Mouse (Mus musculus) intestine, postnatal 0 days (tissue): ENCODE measurements at regions not wholly inside any gene's neighbourhood (a gene's known extent, or its start where the extent isn't known, plus 50 kb on each side); places are given as distances from the start of the nearest gene placed in this dataset.

Experiments used
- ATAC-seq: fragments of 200-750 bp; cut with Nextera tagmentation; 2 replicates; pipeline ENCODE4 v1.8.0; 2017; ENCODE audit warnings: mild to moderate bottlenecking, moderate TSS enrichment, moderate library complexity
- H3K27ac ChIP-seq: fragments of 300-500 bp; sonication (generic); 2 replicates; pipeline ENCODE4 v1.5.1; 2014; ENCODE audit warnings: mild to moderate bottlenecking, low read depth, low read length, moderate library complexity
- H3K27me3 ChIP-seq: fragments of 300-500 bp; sonication (generic); replicated peaks from 2 replicates; pipeline ENCODE4 v1.6.1; 2014; ENCODE audit warnings: low read length, mixed read lengths; ENCODE audit not compliant: control insufficient read depth, insufficient read depth
- H3K36me3 ChIP-seq: fragments of 300-500 bp; sonication (generic); 2 replicates; pipeline ENCODE4 v1.6.1; 2014; ENCODE audit warnings: mild to moderate bottlenecking, moderate library complexity; ENCODE audit not compliant: control insufficient read depth, insufficient read depth
- H3K4me1 ChIP-seq: fragments of 300-500 bp; sonication (generic); replicated peaks from 2 replicates; pipeline ENCODE4 v1.6.1; 2014; ENCODE audit warnings: antibody characterized with exemption, low read length, mixed read lengths; ENCODE audit not compliant: control insufficient read depth, insufficient read depth
- H3K4me2 ChIP-seq: fragments of 300-500 bp; sonication (generic); replicated peaks from 2 replicates; pipeline ENCODE4 v1.6.1; 2014; ENCODE audit warnings: low read depth, mild to moderate bottlenecking, moderate library complexity
- H3K4me3 ChIP-seq: fragments of 300-500 bp; sonication (generic); 2 replicates; pipeline ENCODE4 v1.5.1; 2014; ENCODE audit warnings: low read depth, low read length
- H3K9ac ChIP-seq: fragments of 300-500 bp; sonication (generic); 2 replicates; pipeline ENCODE4 v1.6.1; 2014; ENCODE audit warnings: mild to moderate bottlenecking, low read depth, low read length
- H3K9me3 ChIP-seq: fragments of 300-500 bp; sonication (generic); 2 replicates; pipeline ENCODE4 v1.6.1; 2016; ENCODE audit warnings: mixed run types; ENCODE audit not compliant: control insufficient read depth
- CTCF ChIP-seq: sonication (generic); IDR thresholded peaks from 2 replicates; pipeline ENCODE4 v1.5.1; 2016; ENCODE audit warnings: low read depth, mild to moderate bottlenecking, control low read depth, antibody characterized with exemption, moderate library complexity
- WGBS: fragments of 180-500 bp; shearing (Covaris S2); extraction: QIAGEN DNeasy Blood & Tissue Kit; methylation state at CpG from one replicate; pipeline ENCODE4 v1.1.7; 2014; 5-methylcytosine and 5-hydroxymethylcytosine counted together

DNA sequence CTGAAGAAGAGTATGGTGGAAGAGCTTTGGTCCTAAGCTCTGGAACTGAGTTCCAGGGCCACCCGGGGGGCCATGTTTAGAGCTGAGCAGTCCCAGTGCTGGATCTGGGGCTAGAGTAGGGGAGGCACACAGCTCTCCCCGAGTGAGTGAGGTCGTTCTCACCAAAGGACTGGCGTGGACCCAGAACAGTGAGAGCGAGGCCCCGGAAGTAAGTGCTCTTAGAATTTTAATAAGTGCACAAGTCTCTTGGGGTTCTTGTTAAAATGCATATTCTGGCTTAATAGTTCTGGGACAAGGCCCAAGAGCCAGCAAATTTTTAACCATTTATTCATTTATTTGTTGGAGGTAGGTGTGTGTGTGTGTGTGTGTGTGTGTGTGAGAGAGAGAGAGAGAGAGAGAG, 57.4 kb upstream of the Smndc1 start:
- 60% methylated on average over 6 of the region's 6 CpGs for WGBS
- H3K4me2 ChIP-seq = no peak overlapping the region
- H3K4me1 ChIP-seq = peaks cover 36% of the 10 kb centered on the region
- H3K27ac ChIP-seq = 0 out of 2 replicates have a peak overlapping the region, but pooled peaks have one; percentile 28
- H3K9me3 ChIP-seq = no peaks in the 10 kb centered on the region
- no peak overlapping the region for H3K4me3 ChIP-seq
- H3K36me3 ChIP-seq = no peaks in the 10 kb centered on the region
- ATAC-seq = no peak
- H3K27me3 ChIP-seq = no peaks in the 10 kb centered on the region
- H3K9ac ChIP-seq = no peak overlapping the region
- TF ChIP-seq CTCF = no peak

DNA sequence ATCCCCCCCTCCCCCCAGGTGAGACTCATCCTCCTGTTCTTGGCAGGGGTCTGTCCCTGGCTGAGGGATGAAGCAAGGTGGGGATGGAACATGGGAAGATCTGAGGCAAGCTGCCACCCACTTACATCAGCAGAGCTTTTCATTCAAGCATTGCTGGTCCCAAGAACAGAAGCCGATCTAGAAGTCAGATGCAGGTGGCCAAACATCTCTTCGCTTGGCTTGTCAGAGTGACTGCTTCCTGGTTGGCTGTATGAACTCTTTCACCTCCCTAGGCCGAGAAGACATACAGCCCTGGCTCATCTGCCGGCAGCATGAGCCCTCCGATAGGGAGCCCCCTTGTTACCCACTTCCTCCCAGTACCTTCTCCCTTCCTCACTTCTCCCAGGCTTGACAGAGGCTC, 55.8 kb upstream of the Smndc1 start:
- ATAC-seq = no peak
- Histone ChIP-seq H3K4me1 (peaks cover 27% of the 10 kb centered on the region), H3K4me2 (no peak overlapping the region), H3K4me3 (no peak overlapping the region), H3K27me3 (no peaks in the 10 kb centered on the region), H3K9me3 (no peaks in the 10 kb centered on the region), H3K36me3 (no peaks in the 10 kb centered on the region), H3K9ac (no peak overlapping the region), H3K27ac (no peak overlapping the region)
- 53% methylated on average over 5 of the region's 5 CpGs for WGBS
- no peak for TF ChIP-seq CTCF

DNA sequence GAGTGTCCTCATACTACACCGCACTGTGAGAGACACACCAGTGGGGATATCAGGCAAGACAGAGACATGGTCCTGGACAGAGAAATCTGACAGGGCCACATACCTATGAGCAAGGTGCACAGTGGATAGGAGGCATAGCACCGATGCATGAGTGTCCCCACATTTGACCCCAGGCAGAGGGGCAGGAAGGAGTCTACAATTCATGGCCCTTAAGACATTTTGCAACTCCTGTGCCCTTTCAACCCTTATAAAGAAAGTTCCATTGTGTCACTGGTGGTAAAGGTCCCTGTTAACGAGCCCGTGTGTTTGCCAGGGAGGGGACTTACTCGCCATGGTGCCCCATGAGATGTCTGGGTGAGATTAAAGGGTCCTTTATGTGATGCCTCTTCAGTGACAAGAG, 54.3 kb upstream of the Smndc1 start:
- Histone ChIP-seq H3K27ac (no peak overlapping the region), H3K27me3 (no peaks in the 10 kb centered on the region), H3K9me3 (no peaks in the 10 kb centered on the region), H3K9ac (no peak overlapping the region), H3K4me2 (no peak overlapping the region; the same call in 1 of the 2 replicates), H3K4me1 (peaks cover 15% of the 10 kb centered on the region), H3K36me3 (no peaks in the 10 kb centered on the region), H3K4me3 (no peak overlapping the region)
- 52% methylated on average over 5 of the region's 5 CpGs for WGBS
- TF ChIP-seq CTCF = no peak
- peak; percentile 55 for ATAC-seq

DNA sequence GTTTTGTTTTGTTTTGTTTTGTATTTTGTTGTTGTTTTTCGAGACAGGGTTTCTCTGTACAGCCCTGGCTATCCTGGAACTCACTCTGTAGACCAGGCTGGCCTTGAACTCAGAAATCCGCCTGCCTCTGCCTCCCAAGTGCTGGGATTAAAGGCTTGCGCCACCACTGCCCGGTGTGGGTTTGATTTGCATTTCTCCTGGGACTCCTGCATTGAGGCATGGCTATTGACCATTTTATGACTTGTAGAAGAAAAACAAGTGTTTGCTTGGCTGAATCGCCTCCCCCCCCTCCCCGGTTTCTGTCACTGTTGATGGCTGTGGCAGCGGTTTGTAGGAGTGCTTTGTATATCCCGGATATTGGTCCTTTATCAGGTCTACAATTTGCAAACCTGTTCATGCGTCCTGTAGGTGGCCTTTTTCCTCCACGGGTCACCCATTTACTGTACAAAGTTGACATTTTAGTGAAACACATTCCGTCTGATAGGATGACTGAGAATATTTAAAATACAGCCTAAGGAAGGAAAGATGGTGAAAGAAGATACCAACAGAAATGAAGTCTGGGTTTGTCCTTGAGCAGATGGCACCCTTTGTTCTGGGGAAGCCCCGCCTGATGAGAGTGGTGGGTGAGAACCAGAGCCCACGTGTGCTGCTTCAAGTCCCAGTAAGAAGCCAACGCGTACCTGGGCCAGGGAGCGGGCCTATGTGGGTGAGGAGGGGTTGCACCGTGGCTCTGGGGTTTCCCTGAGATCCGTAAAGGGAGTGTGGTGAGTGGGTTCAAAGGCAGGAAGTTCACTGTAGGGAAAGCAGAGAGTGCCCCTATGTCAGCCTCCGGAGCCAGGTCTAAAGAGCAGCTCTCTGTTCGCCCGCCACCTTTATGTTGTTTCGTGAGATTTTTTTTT, 52.6 kb upstream of the Smndc1 start:
- no peaks in the 10 kb centered on the region for H3K27me3 ChIP-seq
- no peaks in the 10 kb centered on the region for H3K9me3 ChIP-seq
- no peaks in the 10 kb centered on the region for H3K36me3 ChIP-seq
- TF ChIP-seq CTCF = no peak
- H3K27ac ChIP-seq = no peak overlapping the region
- whole genome bisulfite sequencing = 89% methylated on average over 22 of the region's 22 CpGs
- H3K4me3 ChIP-seq = no peak overlapping the region
- H3K9ac ChIP-seq = no peak overlapping the region
- ATAC-seq = no peak
- no peaks in the 10 kb centered on the region for H3K4me1 ChIP-seq
- H3K4me2 ChIP-seq = no peak overlapping the region

DNA sequence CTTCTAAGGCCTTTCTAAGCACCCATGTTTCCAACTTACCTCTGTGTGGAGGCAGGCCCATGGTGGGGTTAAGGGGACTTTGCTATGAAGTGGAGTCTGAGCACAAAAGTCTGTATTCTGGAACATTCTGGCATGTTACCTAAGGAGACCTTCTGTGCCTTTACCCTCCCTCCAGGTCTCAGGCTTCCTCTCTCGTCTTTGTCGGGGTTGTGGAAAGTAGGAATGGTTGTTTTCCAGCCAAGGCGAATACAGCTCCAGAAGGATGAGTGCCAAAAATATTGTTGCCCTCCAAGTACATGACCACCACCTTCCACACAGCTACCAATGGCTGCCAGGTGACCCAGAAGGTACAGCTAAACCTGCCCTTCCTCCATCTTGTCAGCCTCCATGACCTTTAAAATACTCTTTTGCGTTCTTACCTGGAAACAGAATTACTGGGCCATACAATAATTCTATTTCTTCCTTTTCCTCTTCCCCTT, 51.8 kb upstream of the Smndc1 start:
- 93% methylated on average over 4 of the region's 4 CpGs for WGBS
- no peak for ATAC-seq

DNA sequence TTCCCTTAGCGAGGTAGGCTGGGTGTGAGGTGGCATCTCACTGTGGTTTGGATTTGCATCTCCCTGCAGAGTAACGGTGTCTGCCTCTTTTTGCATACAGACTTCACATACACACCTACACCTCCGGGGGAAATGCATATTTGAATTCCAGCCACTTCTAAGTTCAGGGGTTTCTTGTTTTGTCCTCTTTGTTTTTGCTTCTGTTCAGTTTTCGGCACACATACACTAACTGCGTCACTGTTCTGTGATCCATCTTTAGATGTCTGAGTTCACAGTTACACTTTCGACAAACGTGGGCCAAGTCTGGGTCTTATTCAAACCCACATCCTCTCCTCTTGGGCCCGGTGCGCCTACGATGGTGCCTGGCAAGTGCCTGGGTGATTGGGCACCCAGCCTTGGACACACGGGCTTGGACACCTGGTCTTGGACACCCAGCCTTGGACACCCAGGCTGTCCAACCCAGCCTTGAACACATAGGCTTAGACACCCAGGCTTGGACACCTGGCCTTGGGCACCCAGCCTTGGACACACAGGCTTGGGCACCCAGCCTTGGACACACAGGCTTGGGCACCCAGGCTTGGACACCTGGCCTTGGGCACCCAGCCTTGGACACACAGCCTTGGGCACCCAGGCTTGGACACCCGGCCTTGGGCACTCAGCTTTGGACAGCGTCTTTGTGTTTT, 51.2 kb upstream of the Smndc1 start:
- H3K9ac ChIP-seq = no peak overlapping the region
- no peak overlapping the region for H3K4me3 ChIP-seq
- no peaks in the 10 kb centered on the region for H3K9me3 ChIP-seq
- TF ChIP-seq CTCF = no peak
- H3K27ac ChIP-seq = no peak overlapping the region
- H3K27me3 ChIP-seq = no peaks in the 10 kb centered on the region
- no peak for ATAC-seq
- H3K4me1 ChIP-seq = peaks cover 11% of the 10 kb centered on the region; the same call in 1 of the 2 replicates
- WGBS = 89% methylated on average over 13 of the region's 13 CpGs
- no peak overlapping the region for H3K4me2 ChIP-seq
- H3K36me3 ChIP-seq = no peaks in the 10 kb centered on the region

More for the DNA sequence above, 51.8 kb upstream of the Smndc1 start:
- Histone ChIP-seq H3K4me1 (peaks cover 7% of the 10 kb centered on the region; the same call in 1 of the 2 replicates), H3K9ac (no peak overlapping the region), H3K4me2 (no peak overlapping the region), H3K27me3 (no peaks in the 10 kb centered on the region), H3K36me3 (no peaks in the 10 kb centered on the region), H3K9me3 (no peaks in the 10 kb centered on the region), H3K27ac (no peak overlapping the region), H3K4me3 (no peak overlapping the region)
- no peak for TF ChIP-seq CTCF
